Mouse (Mus musculus) left cerebral cortex, postnatal 10 days (tissue): Measurements from ENCODE around the gene Tmem178b. TPM values are rescaled to one million over a fixed set of nuclear protein-coding genes. Genes with fewer than 3 reads are reported as not detected.

ENCODE experiments used
- total RNA-seq, 2 experiments: library from RNA; stranded (reverse); gene quantifications; 2 replicates each; pipeline ENCODE4 v1.2.3; 2021

Tmem178b gene
- total RNA-seq, 2 experiments from 2014 or later = 408 to 421 TPM

Other genes starting within 250 kb of the Tmem178b start
- 10 to 100 TPM; 90.9 to 92.5 TPM for gene Braf, start 147.8 kb upstream of the Tmem178b start, total RNA-seq
- 100 to 1,000 TPM in 1 of 2 experiments, 10 to 100 TPM in 1; 92.6 to 107 TPM for gene Mrps33, start 62.3 kb upstream of the Tmem178b start, total RNA-seq